Comparison of ENCODE assay signal across 14 mouse cellular contexts in genomic region chr17:35079778-35080177, GRCm38 (mm10). TPM values are rescaled to one million over a fixed set of nuclear protein-coding genes. Genes with fewer than 3 reads are reported as not detected.
DNase-seq lines count a peak whose midpoint lies in the region; ATAC-seq and TF ChIP-seq lines count a peak whose summit lies in the region.
"Had no signal": no experiment of that assay in that cellular context is flagged by ENCODE, and none has a peak within 500 bp of the region (broad histone marks: within the 10 kb centered on the region; RNA-seq: fewer than 3 reads in every experiment).

No protein-coding gene starts in this region.

- H3K9ac ChIP-seq in heart, embryonic 11.5 days (ENCODE audit: low read depth, low read length): peak overlapping the region; percentile 17; the same call in 1 of the 2 replicates
- H3K9ac ChIP-seq in heart, embryonic 14.5 days (ENCODE audit: low read length): peak overlapping the region; percentile 40; the same call in 1 of the 2 replicates
- peak overlapping the region; percentile 58 for H3K9ac ChIP-seq in liver, embryonic 16.5 days (ENCODE audit: low read depth, low read length)
- H3K9ac ChIP-seq: neural tube, embryonic 15.5 days had no signal

- H3K27ac ChIP-seq in heart, embryonic 11.5 days (ENCODE audit: low read depth, low read length): 0 out of 2 replicates have a peak overlapping the region, but pooled peaks have one; percentile 15
- 0 out of 4 replicates have a peak overlapping the region, but pooled peaks of 1 of the 2 experiments have one; percentile 1 for H3K27ac ChIP-seq in heart, embryonic 14.5 days (replicated peaks in 1 of 2; ENCODE audit: control insufficient read depth in 1 of 2, insufficient read depth in 1 of 2, low read depth in 2 of 2, low read length in 2 of 2)
- H3K27ac ChIP-seq in liver, embryonic 16.5 days (ENCODE audit: low read length): peak overlapping the region; percentile 80
- H3K27ac ChIP-seq: neural tube, embryonic 15.5 days had no signal

- 10% methylated on average over 9 of the region's 9 CpGs for WGBS in heart, embryonic 11.5 days (ENCODE audit: insufficient replicate concordance)
- 2% methylated on average over 9 of the region's 9 CpGs for WGBS in heart, embryonic 14.5 days
- WGBS in liver, embryonic 16.5 days (ENCODE audit: insufficient replicate concordance): 10% methylated on average over 9 of the region's 9 CpGs

- intact Hi-C loops in heart, postnatal 25 days (cut with DNase I): loop anchor here (5.0 kb wide), 1 partner anchor 57 kb away; no protein-coding TSS in a partner anchor

- 0 out of 2 replicates have a peak, but pooled peaks have one; percentile 40 for ATAC-seq in heart, embryonic 11.5 days (replicated peaks; ENCODE audit: insufficient number of reproducible peaks, low FRiP score, low TSS enrichment)
- ATAC-seq in G1E (ENCODE audit: extremely low read depth, insufficient number of reproducible peaks, low FRiP score, poor library complexity, severe bottlenecking): peak; percentile 95
- 0 out of 2 replicates have a peak, but pooled peaks have one; percentile 12 for ATAC-seq in heart, embryonic 14.5 days (ENCODE audit: insufficient number of reproducible peaks, insufficient read depth, low FRiP score, low read depth)
- ATAC-seq in liver, embryonic 16.5 days (ENCODE audit: low read depth): peak; percentile 96

- H3K4me2 ChIP-seq in heart, embryonic 11.5 days: peak overlapping the region; percentile 55
- peak overlapping the region; percentile 56 for H3K4me2 ChIP-seq in heart, embryonic 14.5 days (ENCODE audit: low read length)
- H3K4me2 ChIP-seq in liver, embryonic 16.5 days (ENCODE audit: low read depth, low read length): peak overlapping the region; percentile 65
- H3K4me2 ChIP-seq: neural tube, embryonic 15.5 days had no signal

- H3K36me3 ChIP-seq in heart, embryonic 11.5 days (ENCODE audit: control insufficient read depth, insufficient read depth, low read length): no peaks in the 10 kb centered on the region
- H3K36me3 ChIP-seq in G1E (replicated peaks): no peaks in the 10 kb centered on the region
- H3K36me3 ChIP-seq in heart, embryonic 14.5 days (ENCODE audit: control insufficient read depth, insufficient read depth, low read length): no peaks in the 10 kb centered on the region
- H3K36me3 ChIP-seq in liver, embryonic 16.5 days (ENCODE audit: control insufficient read depth, insufficient read depth): no peaks in the 10 kb centered on the region
- H3K36me3 ChIP-seq: neural tube, embryonic 15.5 days had no signal

- no peak; the same call in 1 of the 2 replicates for TF ChIP-seq CTCF in G1E (IDR thresholded peaks at IDR 0.05; ENCODE audit: low read depth, low read length)

- H3K4me3 ChIP-seq in heart, embryonic 11.5 days (ENCODE audit: low read depth, low read length): 0 out of 2 replicates have a peak overlapping the region, but pooled peaks have one; percentile 12
- H3K4me3 ChIP-seq in G1E (ENCODE audit: low read depth, low read length): peak overlapping the region; percentile 66; the same call in 1 of the 2 replicates
- peak overlapping the region; percentile 8 to 16; a peak in 2 of 4 replicates for H3K4me3 ChIP-seq in heart, embryonic 14.5 days (ENCODE audit: control insufficient read depth in 1 of 2, insufficient read depth in 1 of 2, low read depth in 1 of 2, low read length in 2 of 2)
- peak overlapping the region; percentile 34 for H3K4me3 ChIP-seq in liver, embryonic 16.5 days (ENCODE audit: low read depth, low read length)
- H3K4me3 ChIP-seq: neural tube, embryonic 15.5 days had no signal

- H3K9me3 ChIP-seq in heart, embryonic 11.5 days (replicated peaks; ENCODE audit: control insufficient read depth, low read length): no peaks in the 10 kb centered on the region
- H3K9me3 ChIP-seq in G1E (replicated peaks): no peaks in the 10 kb centered on the region
- no peaks in the 10 kb centered on the region for H3K9me3 ChIP-seq in heart, embryonic 14.5 days (ENCODE audit: control insufficient read depth, low read length)
- no peaks in the 10 kb centered on the region for H3K9me3 ChIP-seq in liver, embryonic 16.5 days (replicated peaks; ENCODE audit: control insufficient read depth, low read length)
- H3K9me3 ChIP-seq: neural tube, embryonic 15.5 days had no signal

- no peaks in the 10 kb centered on the region for H3K27me3 ChIP-seq in heart, embryonic 11.5 days (ENCODE audit: control insufficient read depth, insufficient read depth, low read length)
- peaks cover 7% of the 10 kb centered on the region; the same call in 1 of the 2 replicates for H3K27me3 ChIP-seq in G1E (ENCODE audit: insufficient read depth, low read length)
- H3K27me3 ChIP-seq in heart, embryonic 14.5 days (ENCODE audit: control insufficient read depth, insufficient read depth, low read length): 0 out of 2 replicates have a peak, but pooled peaks cover 4% of the 10 kb centered on the region
- H3K27me3 ChIP-seq in liver, embryonic 16.5 days (ENCODE audit: control insufficient read depth, insufficient read depth, low read depth, low read length): peaks cover 6% of the 10 kb centered on the region
- H3K27me3 ChIP-seq: neural tube, embryonic 15.5 days had no signal

- no peak for DNase-seq in heart, postnatal 25 days (ENCODE audit: low spot score)
- DNase-seq in G1E (ENCODE audit: low spot score): peak; percentile 83
- DNase-seq in cerebellum, postnatal 10 days: no peak
- no peak for DNase-seq in cerebellum, postnatal 14 days
- DNase-seq in B cell, adult 2 months: no peak
- DNase-seq: adrenal gland, postnatal 36 days; gastrocnemius, postnatal 14 days; kidney, adult 18-20 months had no signal

- H3K4me1 ChIP-seq in heart, embryonic 11.5 days (ENCODE audit: control insufficient read depth, insufficient read depth, low read length): peaks cover 19% of the 10 kb centered on the region
- peaks cover 81% of the 10 kb centered on the region for H3K4me1 ChIP-seq in G1E (ENCODE audit: insufficient read depth, low read depth, low read length)
- peaks cover 15 to 20% of the 10 kb centered on the region in 2 experiments for H3K4me1 ChIP-seq in heart, embryonic 14.5 days (ENCODE audit: control insufficient read depth in 2 of 2, insufficient read depth in 2 of 2, low read length in 2 of 2)
- H3K4me1 ChIP-seq in liver, embryonic 16.5 days (ENCODE audit: control insufficient read depth, low read depth, low read length): peaks cover 23% of the 10 kb centered on the region

RNA-seq across cellular contexts. Expression of gene Ly6g6d, which starts 1.9 kb away (rescaled TPM):
- polyA plus RNA-seq in heart, embryonic 11.5 days (2014; fragmentation: Nextera tagmentation; extraction: Ambion mirVana): 2.0 and 2.2 TPM in 2 replicates
- under 1 TPM; 0.53 to 0.78 TPM for total RNA-seq in heart, postnatal 25 days (2021)
- not detected in 2 replicates for total RNA-seq in G1E (2014; fragmentation: Nextera tagmentation)
- total RNA-seq in G1E (2017): 0.58 TPM in 1 of 2 replicates, not detected in the other
- polyA plus RNA-seq in G1E (2012): 2.0 and 3.6 TPM in 2 replicates
- polyA plus RNA-seq in heart, embryonic 14.5 days (2014; fragmentation: Nextera tagmentation; extraction: Ambion mirVana): 1.9 and 2.6 TPM in 2 replicates
- polyA plus RNA-seq in liver, embryonic 16.5 days (2015; fragmentation: Nextera tagmentation; extraction: Ambion mirVana): 0.55 and 0.77 TPM in 2 replicates
- polyA plus RNA-seq: C2C12 had no signal

RNA-seq across cellular contexts. Expression of gene Ly6g6e, which starts 3.1 kb away (rescaled TPM):
- 0.42 TPM in 1 of 2 replicates, not detected in the other for polyA plus RNA-seq in heart, embryonic 11.5 days (2014; fragmentation: Nextera tagmentation; extraction: Ambion mirVana)
- not detected for total RNA-seq in heart, postnatal 25 days (2021)
- total RNA-seq in G1E (2014; fragmentation: Nextera tagmentation) (not detected in 2 replicates), G1E (2017) (not detected in 2 replicates)
- 0.36 TPM in 1 of 2 replicates, not detected in the other for polyA plus RNA-seq in G1E (2012)
- polyA plus RNA-seq in heart, embryonic 14.5 days (2014; fragmentation: Nextera tagmentation; extraction: Ambion mirVana): 0.32 TPM in 1 of 2 replicates, not detected in the other
- polyA plus RNA-seq in liver, embryonic 16.5 days (2015; fragmentation: Nextera tagmentation; extraction: Ambion mirVana): 0.17 TPM in 1 of 2 replicates, not detected in the other
- total RNA-seq: gastrocnemius, postnatal 14 days had no signal
- polyA plus RNA-seq: C2C12 had no signal

RNA-seq across cellular contexts. Expression of gene Ly6g6f, which starts 5.6 kb away (rescaled TPM):
- polyA plus RNA-seq in heart, embryonic 11.5 days (2014; fragmentation: Nextera tagmentation; extraction: Ambion mirVana): 1.8 TPM in 2 replicates
- total RNA-seq in heart, postnatal 25 days (2021): not detected
- total RNA-seq in G1E (2014; fragmentation: Nextera tagmentation) (not detected in 2 replicates), G1E (2017) (0.23 and 0.27 TPM in 2 replicates)
- polyA plus RNA-seq in G1E (2012): 0.10 and 0.24 TPM in 2 replicates
- not detected in 2 replicates for polyA plus RNA-seq in heart, embryonic 14.5 days (2014; fragmentation: Nextera tagmentation; extraction: Ambion mirVana)
- polyA plus RNA-seq in liver, embryonic 16.5 days (2015; fragmentation: Nextera tagmentation; extraction: Ambion mirVana): 4.0 and 5.7 TPM in 2 replicates
- total RNA-seq: adrenal gland, postnatal 36 days; gastrocnemius, postnatal 14 days had no signal
- polyA plus RNA-seq: C2C12; neural tube, embryonic 15.5 days had no signal

RNA-seq across cellular contexts. Expression of gene Abhd16a, which starts 9.3 kb away (rescaled TPM):
- 47.4 and 51.2 TPM in 2 replicates for polyA plus RNA-seq in heart, embryonic 11.5 days (2014; fragmentation: Nextera tagmentation; extraction: Ambion mirVana)
- 10 to 100 TPM; 47.9 to 57.5 TPM for total RNA-seq in heart, postnatal 25 days (2021)
- 28.9 and 32.3 TPM in 2 replicates for total RNA-seq in G1E (2014; fragmentation: Nextera tagmentation)
- 35.6 and 50.0 TPM in 2 replicates for total RNA-seq in G1E (2017)
- 80.6 and 97.0 TPM in 2 replicates for polyA plus RNA-seq in G1E (2012)
- polyA plus RNA-seq in heart, embryonic 14.5 days (2014; fragmentation: Nextera tagmentation; extraction: Ambion mirVana): 61.9 and 64.5 TPM in 2 replicates
- 47.4 and 52.1 TPM in 2 replicates for polyA plus RNA-seq in liver, embryonic 16.5 days (2015; fragmentation: Nextera tagmentation; extraction: Ambion mirVana)

RNA-seq across cellular contexts. Expression of gene Mpig6b, which starts 13.8 kb away (rescaled TPM):
- polyA plus RNA-seq in heart, embryonic 11.5 days (2014; fragmentation: Nextera tagmentation; extraction: Ambion mirVana): 1.4 and 1.8 TPM in 2 replicates
- total RNA-seq in heart, postnatal 25 days (2021): under 1 TPM; 0.18 to 0.87 TPM
- total RNA-seq in G1E (2014; fragmentation: Nextera tagmentation) (not detected in 2 replicates), G1E (2017) (0.06 TPM in 1 of 2 replicates, not detected in the other)
- polyA plus RNA-seq in G1E (2012): not detected in 2 replicates
- polyA plus RNA-seq in heart, embryonic 14.5 days (2014; fragmentation: Nextera tagmentation; extraction: Ambion mirVana): 0.54 and 0.73 TPM in 2 replicates
- 3.4 and 4.5 TPM in 2 replicates for polyA plus RNA-seq in liver, embryonic 16.5 days (2015; fragmentation: Nextera tagmentation; extraction: Ambion mirVana)
- total RNA-seq: adrenal gland, postnatal 36 days; gastrocnemius, postnatal 14 days; left cerebral cortex, adult 18-20 months had no signal

Comparison
In these comparisons a context has a peak if more than half of its experiments do, and no peak if none do; other contexts are left out.
1. ATAC-seq: peak in every context shown above with its lines; median percentile 96 in liver, embryonic 16.5 days; 95 in G1E; 40 in heart, embryonic 11.5 days; 12 in heart, embryonic 14.5 days.
2. H3K4me3 ChIP-seq: peak in every context shown above with its lines; median percentile 66 in G1E; 34 in liver, embryonic 16.5 days; 12 in heart, embryonic 11.5 days; 12 in heart, embryonic 14.5 days.